Mouse (Mus musculus): ENCODE measurements around the gene 1700023F06Rik. TPM values are rescaled to one million over a fixed set of nuclear protein-coding genes. Genes with fewer than 3 reads are reported as not detected.

Gene 1700023F06Rik
- total and polyA plus RNA-seq, 3 experiments: not detected

GRCm38 (mm10) chr11:103198911-103199803 is 9.2 kb downstream of the 1700023F06Rik start:
- H3K9me3 ChIP-seq (replicated peaks; ENCODE audit: low read length): no peaks in the 10 kb centered on the region
- no peak overlapping the region for H3K4me3 ChIP-seq (replicated peaks in 1 of 3; ENCODE audit: low read depth in 2 of 3, low read length in 2 of 3, poor library complexity in 1 of 3)
- H3K9ac ChIP-seq (ENCODE audit: insufficient read depth, low read depth): no peak overlapping the region
- in situ Hi-C loops (cut with MboI; ENCODE audit: low pct_ligation_motif_present, low pct_unique_long_range_greater_than_20kb, low sequenced_read_pairs): no loop called here
- H3K79me2 ChIP-seq (replicated peaks; ENCODE audit: control insufficient read depth, extremely low read depth, insufficient read depth, poor library complexity, severe bottlenecking): no peaks in the 10 kb centered on the region
- no peak overlapping the region for H3K4me2 ChIP-seq (ENCODE audit: insufficient read depth, low read depth, poor library complexity, severe bottlenecking)
- dilution Hi-C loops (cut with MboI; ENCODE audit: extremely low pct_ligation_motif_present, extremely low pct_unique_long_range_greater_than_20kb, low sequenced_read_pairs): no loop called here
- H3K4me1 ChIP-seq (ENCODE audit: control insufficient read depth in 1 of 2, insufficient read depth in 2 of 2): peaks cover 0 to 13% of the 10 kb centered on the region in 2 experiments; a peak in 2 of 4 replicates
- H3K27me3 ChIP-seq (replicated peaks): no peaks in the 10 kb centered on the region
- DNase-seq (ENCODE audit: extremely low read depth): no peak
- TF ChIP-seq POLR2A (IDR thresholded peaks at IDR 0.05; ENCODE audit: low read depth, low read length) (no peak), BHLHE40 (IDR thresholded peaks at IDR 0.05; ENCODE audit: low read depth, low read length) (no peak), HCFC1 (IDR thresholded peaks at IDR 0.05; ENCODE audit: low read depth, low read length) (no peak), IRF4 (IDR thresholded peaks at IDR 0.05; ENCODE audit: low read depth, low read length) (no peak), RAD21 (IDR thresholded peaks at IDR 0.05; ENCODE audit: low read depth, low read length) (no peak), PAX5 (IDR thresholded peaks at IDR 0.05; ENCODE audit: low read length) (no peak), USF1 (IDR thresholded peaks at IDR 0.05; ENCODE audit: low read depth, low read length) (no peak), CTCF (conservative IDR thresholded peaks at IDR 0.05 in 1 of 2, IDR thresholded peaks at IDR 0.05 in 1 of 2; ENCODE audit: low read depth in 2 of 2, low read length in 2 of 2) (no peak), TBP (conservative IDR thresholded peaks at IDR 0.05; ENCODE audit: low read depth, low read length) (no peak), NRF1 (IDR thresholded peaks at IDR 0.05; ENCODE audit: low read depth, low read length) (no peak), CHD1 (IDR thresholded peaks at IDR 0.05; ENCODE audit: low read depth, low read length) (no peak), SIN3A (IDR thresholded peaks at IDR 0.05; ENCODE audit: low read length) (no peak), USF2 (conservative IDR thresholded peaks at IDR 0.05; ENCODE audit: low read depth, low read length) (no peak), ZNF384 (IDR thresholded peaks at IDR 0.05; ENCODE audit: low read depth, low read length) (no peak), UBTF (IDR thresholded peaks at IDR 0.05; ENCODE audit: low read depth, low read length) (no peak), POLR2AphosphoS2 (IDR thresholded peaks at IDR 0.05; ENCODE audit: low read depth, low read length) (no peak), MEF2A (IDR thresholded peaks at IDR 0.05; ENCODE audit: borderline replicate concordance, low read depth, low read length) (no peak), RCOR1 (conservative IDR thresholded peaks at IDR 0.05; ENCODE audit: low read depth, low read length) (no peak)
- H3K36me3 ChIP-seq (replicated peaks in 1 of 2; ENCODE audit: control insufficient read depth in 1 of 2, insufficient read depth in 1 of 2, low read length in 1 of 2): peaks cover 58 to 68% of the 10 kb centered on the region in 2 experiments
- no peak overlapping the region for H3K27ac ChIP-seq (ENCODE audit: insufficient read depth, low read depth)

GRCm38 (mm10) chr11:103198339-103198738 is 10.0 kb downstream of the 1700023F06Rik start:
- no peaks in the 10 kb centered on the region for H3K9me3 ChIP-seq (replicated peaks; ENCODE audit: low read length)
- no peak overlapping the region for H3K4me2 ChIP-seq (ENCODE audit: insufficient read depth, low read depth, poor library complexity, severe bottlenecking)
- peaks cover 0 to 13% of the 10 kb centered on the region in 2 experiments; a peak in 2 of 4 replicates for H3K4me1 ChIP-seq (ENCODE audit: control insufficient read depth in 1 of 2, insufficient read depth in 2 of 2)
- TF ChIP-seq KAT2A (IDR thresholded peaks at IDR 0.05; ENCODE audit: insufficient replicate concordance, low read length) (no peak), RAD21 (IDR thresholded peaks at IDR 0.05; ENCODE audit: low read depth, low read length) (no peak), TCF12 (IDR thresholded peaks at IDR 0.05; ENCODE audit: low read depth, low read length) (no peak), CHD2 (IDR thresholded peaks at IDR 0.05; ENCODE audit: low read length) (no peak), MEF2A (IDR thresholded peaks at IDR 0.05; ENCODE audit: borderline replicate concordance, low read depth, low read length) (no peak), MXI1 (IDR thresholded peaks at IDR 0.05; ENCODE audit: low read depth, low read length) (no peak), JUN (IDR thresholded peaks at IDR 0.05; ENCODE audit: insufficient read depth, low read depth, low read length) (no peak), ZNF384 (IDR thresholded peaks at IDR 0.05; ENCODE audit: low read depth, low read length) (no peak), TBP (conservative IDR thresholded peaks at IDR 0.05; ENCODE audit: low read depth, low read length) (no peak), MAFK (IDR thresholded peaks at IDR 0.05; ENCODE audit: insufficient replicate concordance, low read length) (no peak), ZC3H11A (IDR thresholded peaks at IDR 0.05; ENCODE audit: low read depth, low read length) (no peak), JUND (conservative IDR thresholded peaks at IDR 0.05; ENCODE audit: low read depth, low read length) (no peak), MYC (IDR thresholded peaks at IDR 0.05; ENCODE audit: low read depth, low read length) (no peak), SMC3 (IDR thresholded peaks at IDR 0.05; ENCODE audit: low read depth, low read length) (no peak), PAX5 (IDR thresholded peaks at IDR 0.05; ENCODE audit: low read length) (no peak), BHLHE40 (IDR thresholded peaks at IDR 0.05; ENCODE audit: low read depth, low read length) (no peak)
- dilution Hi-C loops (cut with MboI; ENCODE audit: extremely low pct_ligation_motif_present, extremely low pct_unique_long_range_greater_than_20kb, low sequenced_read_pairs) (no loop called here), in situ Hi-C loops (cut with MboI; ENCODE audit: low pct_ligation_motif_present, low pct_unique_long_range_greater_than_20kb, low sequenced_read_pairs) (no loop called here)
- H3K27ac ChIP-seq (ENCODE audit: insufficient read depth, low read depth): no peak overlapping the region
- H3K79me2 ChIP-seq (replicated peaks; ENCODE audit: control insufficient read depth, extremely low read depth, insufficient read depth, poor library complexity, severe bottlenecking): no peaks in the 10 kb centered on the region
- H3K4me3 ChIP-seq (replicated peaks in 1 of 3; ENCODE audit: low read depth in 2 of 3, low read length in 2 of 3, poor library complexity in 1 of 3): no peak overlapping the region
- no peak overlapping the region for H3K9ac ChIP-seq (ENCODE audit: insufficient read depth, low read depth)
- no peaks in the 10 kb centered on the region for H3K27me3 ChIP-seq (replicated peaks)
- H3K36me3 ChIP-seq (replicated peaks in 1 of 2; ENCODE audit: control insufficient read depth in 1 of 2, insufficient read depth in 1 of 2, low read length in 1 of 2): peaks cover 66 to 76% of the 10 kb centered on the region in 2 experiments
- DNase-seq (ENCODE audit: extremely low read depth): no peak

Measured in CH12.LX (cell line).